Mouse (Mus musculus): ENCODE measurements at regions not wholly inside any gene's neighbourhood (a gene's known extent, or its start where the extent isn't known, plus 50 kb on each side); places are given as distances from the start of the nearest gene placed in this dataset.

- no peak for DNase-seq (ENCODE audit: low spot score in 2 of 2)
Observed at GRCm38 (mm10) chr13:82361379-82361778, 578.5 kb downstream of the Cetn3 start.

GRCm38 (mm10) chr13:82366768-82367167 lies 583.9 kb downstream of the Cetn3 start:
- DNase-seq (ENCODE audit: low spot score in 2 of 2) = no peak

- no peak for DNase-seq (ENCODE audit: low spot score in 2 of 2)
Observed at GRCm38 (mm10) chr13:82371579-82371978, 588.7 kb downstream of the Cetn3 start.

- no peak for DNase-seq (ENCODE audit: low spot score in 2 of 2)
Observed at GRCm38 (mm10) chr13:82372612-82373011, 589.7 kb downstream of the Cetn3 start.

- DNase-seq (ENCODE audit: low spot score in 2 of 2) = peak; percentile 6 to 18
Observed at GRCm38 (mm10) chr13:82392908-82393307, 610.0 kb downstream of the Cetn3 start.

GRCm38 (mm10) chr13:82393496-82393895 lies 610.6 kb downstream of the Cetn3 start:
- peak in 1 of 2 experiments; percentile 8 for DNase-seq (ENCODE audit: low spot score in 2 of 2)

GRCm38 (mm10) chr13:82413677-82414076 lies 630.8 kb downstream of the Cetn3 start:
- DNase-seq (ENCODE audit: low spot score in 2 of 2) = no peak

GRCm38 (mm10) chr13:82420966-82421365 lies 638.1 kb downstream of the Cetn3 start:
- no peak for DNase-seq (ENCODE audit: low spot score in 2 of 2)

- peak in 1 of 2 experiments; percentile 17 for DNase-seq (ENCODE audit: low spot score in 2 of 2)
Observed at GRCm38 (mm10) chr13:82423911-82424654, 641.2 kb downstream of the Cetn3 start.

- peak; percentile 2 to 27 for DNase-seq (ENCODE audit: low spot score in 2 of 2)
Observed at GRCm38 (mm10) chr13:82424732-82425341, 642.0 kb downstream of the Cetn3 start.

GRCm38 (mm10) chr13:82432411-82432810 lies 649.5 kb downstream of the Cetn3 start:
- peak in 1 of 2 experiments; percentile 36 for DNase-seq (ENCODE audit: low spot score in 2 of 2)

GRCm38 (mm10) chr13:82439294-82439693 lies 656.4 kb downstream of the Cetn3 start:
- DNase-seq (ENCODE audit: low spot score in 2 of 2) = no peak

GRCm38 (mm10) chr13:82453650-82454049 lies 670.8 kb downstream of the Cetn3 start:
- no peak for DNase-seq (ENCODE audit: low spot score in 2 of 2)

- DNase-seq (ENCODE audit: low spot score in 2 of 2) = peak; percentile 9 to 41
Observed at GRCm38 (mm10) chr13:82483265-82483929, 700.5 kb downstream of the Cetn3 start.

- no peak for DNase-seq (ENCODE audit: low spot score in 2 of 2)
Observed at GRCm38 (mm10) chr13:82496606-82497005, 713.7 kb downstream of the Cetn3 start.

- peak; percentile 19 to 70 for DNase-seq (ENCODE audit: low spot score in 2 of 2)
Observed at GRCm38 (mm10) chr13:82508176-82508575, 725.3 kb downstream of the Cetn3 start.

- DNase-seq (ENCODE audit: low spot score in 2 of 2) = no peak
Observed at GRCm38 (mm10) chr13:82509512-82509911, 726.6 kb downstream of the Cetn3 start.

All from frontal cortex, postnatal 36 days (tissue).